In genomic region chr14:14345948-14346812, GRCm38 (mm10) we compare ENCODE assay signal across 8 mouse cellular contexts. TPM values are rescaled to one million over a fixed set of nuclear protein-coding genes. Genes with fewer than 3 reads are reported as not detected.
DNase-seq lines count a peak whose midpoint lies in the region; ATAC-seq lines count a peak whose summit lies in the region.

Gene Il3ra (plus strand): TSS chr14:14346275.

- peak within 1 kb of the TSS; percentile 71 for H3K9ac ChIP-seq in embryonic facial prominence, embryonic 14.5 days (ENCODE audit: low read depth, low read length)
- H3K9ac ChIP-seq in kidney, embryonic 14.5 days (ENCODE audit: low read depth, low read length), result peak within 1 kb of the TSS; percentile 60
- H3K9ac ChIP-seq in liver, embryonic 13.5 days, result peak within 1 kb of the TSS; percentile 26
- peak within 1 kb of the TSS; percentile 80 for H3K9ac ChIP-seq in stomach, embryonic 16.5 days (ENCODE audit: low read length)

- no peaks in the 10 kb centered on the region for H3K4me1 ChIP-seq in embryonic facial prominence, embryonic 14.5 days (ENCODE audit: control insufficient read depth, insufficient read depth, low read length)
- 0 out of 2 replicates have a peak, but pooled peaks cover 3% of the 10 kb centered on the region for H3K4me1 ChIP-seq in heart, embryonic 10.5 days
- 0 out of 2 replicates have a peak, but pooled peaks cover 2% of the 10 kb centered on the region for H3K4me1 ChIP-seq in kidney, embryonic 14.5 days (ENCODE audit: control insufficient read depth, insufficient read depth, low read length)
- H3K4me1 ChIP-seq in liver, embryonic 13.5 days (replicated peaks), result peaks cover 13% of the 10 kb centered on the region
- H3K4me1 ChIP-seq in stomach, embryonic 16.5 days (ENCODE audit: control insufficient read depth, insufficient read depth, low read length), result no peaks in the 10 kb centered on the region

- 2% methylated on average over 50 of the region's 69 CpGs for WGBS in embryonic facial prominence, embryonic 14.5 days
- WGBS in heart, embryonic 10.5 days, result 1% methylated on average over 69 of the region's 69 CpGs
- WGBS in kidney, embryonic 14.5 days, result 5% methylated on average over 59 of the region's 69 CpGs
- 1% methylated on average over 55 of the region's 69 CpGs for WGBS in liver, embryonic 13.5 days (ENCODE audit: insufficient replicate concordance)
- 3% methylated on average over 68 of the region's 69 CpGs for WGBS in stomach, embryonic 16.5 days

- H3K4me3 ChIP-seq in embryonic facial prominence, embryonic 14.5 days (ENCODE audit: low read depth, low read length), result peak within 1 kb of the TSS; percentile 66
- H3K4me3 ChIP-seq in heart, embryonic 10.5 days, result peak within 1 kb of the TSS; percentile 75
- peak within 1 kb of the TSS; percentile 59 for H3K4me3 ChIP-seq in kidney, embryonic 14.5 days (ENCODE audit: low read length)
- H3K4me3 ChIP-seq in liver, embryonic 13.5 days (replicated peaks), result peak within 1 kb of the TSS; percentile 61
- peak within 1 kb of the TSS; percentile 69 for H3K4me3 ChIP-seq in stomach, embryonic 16.5 days (replicated peaks; ENCODE audit: low read length)

- peak within 1 kb of the TSS; percentile 80 for H3K4me2 ChIP-seq in embryonic facial prominence, embryonic 14.5 days (ENCODE audit: low read depth, low read length)
- H3K4me2 ChIP-seq in kidney, embryonic 14.5 days (replicated peaks; ENCODE audit: low read depth, low read length), result peak within 1 kb of the TSS; percentile 55
- H3K4me2 ChIP-seq in liver, embryonic 13.5 days, result peak within 1 kb of the TSS; percentile 76
- peak within 1 kb of the TSS; percentile 93 for H3K4me2 ChIP-seq in stomach, embryonic 16.5 days (ENCODE audit: low read depth, low read length)

- peak; percentile 56 for ATAC-seq in embryonic facial prominence, embryonic 14.5 days (ENCODE audit: low read depth)
- peak; percentile 56 for ATAC-seq in kidney, embryonic 14.5 days (ENCODE audit: low FRiP score, low TSS enrichment)
- peak; percentile 49 for ATAC-seq in liver, embryonic 13.5 days (ENCODE audit: low read depth)
- peak; percentile 54 for ATAC-seq in stomach, embryonic 16.5 days (ENCODE audit: insufficient read depth, low FRiP score)

- no peaks in the 10 kb centered on the region for H3K27me3 ChIP-seq in embryonic facial prominence, embryonic 14.5 days (replicated peaks; ENCODE audit: control insufficient read depth, insufficient read depth, low read length)
- no peaks in the 10 kb centered on the region for H3K27me3 ChIP-seq in heart, embryonic 10.5 days (ENCODE audit: insufficient read depth, poor library complexity, severe bottlenecking)
- no peaks in the 10 kb centered on the region for H3K27me3 ChIP-seq in kidney, embryonic 14.5 days (ENCODE audit: control insufficient read depth, insufficient read depth, low read length)
- no peaks in the 10 kb centered on the region for H3K27me3 ChIP-seq in liver, embryonic 13.5 days
- H3K27me3 ChIP-seq in stomach, embryonic 16.5 days (ENCODE audit: control insufficient read depth, insufficient read depth, low read length), result no peaks in the 10 kb centered on the region

- no peaks in the 10 kb centered on the region for H3K36me3 ChIP-seq in embryonic facial prominence, embryonic 14.5 days (ENCODE audit: control insufficient read depth, insufficient read depth, low read length)
- H3K36me3 ChIP-seq in heart, embryonic 10.5 days, result peaks cover 38% of the 10 kb centered on the region
- H3K36me3 ChIP-seq in kidney, embryonic 14.5 days (ENCODE audit: control insufficient read depth, insufficient read depth, low read length), result no peaks in the 10 kb centered on the region
- peaks cover 26% of the 10 kb centered on the region for H3K36me3 ChIP-seq in liver, embryonic 13.5 days
- H3K36me3 ChIP-seq in stomach, embryonic 16.5 days (ENCODE audit: control insufficient read depth, insufficient read depth, low read length), result 0 out of 2 replicates have a peak, but pooled peaks cover 7% of the 10 kb centered on the region

- peak within 1 kb of the TSS; percentile 68 for H3K27ac ChIP-seq in embryonic facial prominence, embryonic 14.5 days (replicated peaks; ENCODE audit: low read depth, low read length)
- H3K27ac ChIP-seq in heart, embryonic 10.5 days, result peak within 1 kb of the TSS; percentile 91
- peak within 1 kb of the TSS; percentile 67 for H3K27ac ChIP-seq in kidney, embryonic 14.5 days (ENCODE audit: low read depth, low read length)
- H3K27ac ChIP-seq in liver, embryonic 13.5 days, result peak within 1 kb of the TSS; percentile 69
- peak within 1 kb of the TSS; percentile 79 for H3K27ac ChIP-seq in stomach, embryonic 16.5 days (ENCODE audit: low read length)

- H3K9me3 ChIP-seq in embryonic facial prominence, embryonic 14.5 days (ENCODE audit: control insufficient read depth, low read length), result peaks cover 53% of the 10 kb centered on the region
- H3K9me3 ChIP-seq in heart, embryonic 10.5 days, result peaks cover 45% of the 10 kb centered on the region
- peaks cover 45% of the 10 kb centered on the region for H3K9me3 ChIP-seq in kidney, embryonic 14.5 days (ENCODE audit: control insufficient read depth, low read length)
- H3K9me3 ChIP-seq in liver, embryonic 13.5 days (replicated peaks), result peaks cover 45% of the 10 kb centered on the region
- peaks cover 40% of the 10 kb centered on the region for H3K9me3 ChIP-seq in stomach, embryonic 16.5 days (replicated peaks; ENCODE audit: control insufficient read depth, low read length)

- DNase-seq in 3T3-L1 (ENCODE audit: low read depth, low spot score), result peak; percentile 78
- peak; percentile 89 for DNase-seq in adrenal gland, postnatal 14 days
- DNase-seq in embryonic facial prominence, embryonic 14.5 days (ENCODE audit: low spot score), result peak; percentile 88
- peak; percentile 85 for DNase-seq in heart, embryonic 10.5 days (ENCODE audit: low spot score)
- peak; percentile 46 for DNase-seq in liver, embryonic 13.5 days
- DNase-seq in natural killer cell, adult 2 months (ENCODE audit: low spot score in 2 of 2), result peak; percentile 90 to 92

RNA-seq across cellular contexts. Expression of gene Il3ra, which starts in this region (rescaled TPM):
- 12.0 and 13.9 TPM in 2 replicates for total RNA-seq in adrenal gland, postnatal 14 days (2021)
- 3.8 and 5.9 TPM in 2 replicates for polyA plus RNA-seq in embryonic facial prominence, embryonic 14.5 days (2014; fragmentation: Nextera tagmentation; extraction: Ambion mirVana)
- polyA plus RNA-seq in heart, embryonic 10.5 days (2016; fragmentation: Nextera tagmentation; extraction: Ambion mirVana), result 5.0 and 5.3 TPM in 2 replicates
- polyA plus RNA-seq in kidney, embryonic 14.5 days (2014; fragmentation: Nextera tagmentation; extraction: Ambion mirVana), result 4.0 and 4.1 TPM in 2 replicates
- 2.3 and 2.4 TPM in 2 replicates for polyA plus RNA-seq in liver, embryonic 13.5 days (2015; fragmentation: Nextera tagmentation; extraction: Ambion mirVana)
- polyA plus RNA-seq in stomach, embryonic 16.5 days (2015; fragmentation: Nextera tagmentation; extraction: Ambion mirVana), result 5.2 and 7.5 TPM in 2 replicates

Comparison
In these comparisons a context has a peak if more than half of its experiments do, and no peak if none do; other contexts are left out.
1. Peak in every context shown above with its lines: DNase-seq, ATAC-seq, H3K4me3 ChIP-seq and H3K27ac ChIP-seq.
2. H3K9ac ChIP-seq: peak in every context shown above with its lines; median percentile 80 in stomach, embryonic 16.5 days; 71 in embryonic facial prominence, embryonic 14.5 days; 60 in kidney, embryonic 14.5 days; 26 in liver, embryonic 13.5 days.